Mouse (Mus musculus) neutrophil, adult 5-6 weeks (primary cell): ENCODE measurements at regions not wholly inside any gene's neighbourhood (a gene's known extent, or its start where the extent isn't known, plus 50 kb on each side); places are given as distances from the start of the nearest gene placed in this dataset.
A peak's percentile ranks its signal among the peaks of the same experiment; 100 is the strongest.

Source experiments
- ATAC-seq: fragments of 151-379, 151-347 bp; 2 replicates; pipeline ENCODE4 v1.8.0; 2017; ENCODE audit warnings: mild to moderate bottlenecking, moderate TSS enrichment; ENCODE audit not compliant: insufficient number of reproducible peaks, poor library complexity, low FRiP score, severe bottlenecking; ENCODE audit errors: extremely low read depth

DNA sequence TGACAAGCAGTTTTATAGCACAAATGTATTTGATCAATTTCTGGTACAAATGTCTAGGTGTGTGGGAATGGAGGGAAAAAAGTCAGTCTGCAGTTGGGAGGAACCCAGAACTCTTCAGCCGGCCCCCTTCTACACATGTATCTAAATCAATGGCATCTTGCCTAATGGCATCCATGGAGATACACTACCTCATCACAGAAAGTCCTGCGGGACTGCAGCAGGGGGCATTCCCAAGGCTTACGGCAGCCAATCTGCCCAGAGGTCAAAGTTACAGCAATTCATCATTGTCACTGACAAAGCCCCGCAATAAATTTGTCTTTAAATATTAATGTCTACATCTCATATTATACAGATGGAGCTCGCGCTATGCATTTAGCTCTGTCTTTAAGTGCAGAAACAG lies 135.7 kb upstream of the Arhgap5 start:
- ATAC-seq = no peak

DNA sequence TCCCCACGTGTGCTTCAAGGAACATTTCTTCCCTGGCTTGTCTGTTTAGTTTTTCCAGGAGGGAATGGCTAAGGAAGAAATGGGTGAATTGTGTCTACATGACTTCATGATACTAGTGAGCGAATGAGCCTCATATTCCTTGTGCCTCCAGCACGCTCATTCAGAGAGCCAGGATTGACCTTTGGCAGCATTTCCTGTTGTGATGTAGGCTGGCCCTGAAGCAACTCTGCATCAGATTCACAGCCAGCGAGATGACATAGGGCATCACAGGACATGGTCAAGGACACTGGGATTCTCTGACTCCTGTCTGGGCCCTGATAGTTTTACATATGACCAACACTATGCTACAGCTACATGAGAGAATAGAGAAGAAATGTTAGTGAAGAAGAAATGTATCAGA lies 135.3 kb upstream of the Arhgap5 start:
- ATAC-seq = no peak

DNA sequence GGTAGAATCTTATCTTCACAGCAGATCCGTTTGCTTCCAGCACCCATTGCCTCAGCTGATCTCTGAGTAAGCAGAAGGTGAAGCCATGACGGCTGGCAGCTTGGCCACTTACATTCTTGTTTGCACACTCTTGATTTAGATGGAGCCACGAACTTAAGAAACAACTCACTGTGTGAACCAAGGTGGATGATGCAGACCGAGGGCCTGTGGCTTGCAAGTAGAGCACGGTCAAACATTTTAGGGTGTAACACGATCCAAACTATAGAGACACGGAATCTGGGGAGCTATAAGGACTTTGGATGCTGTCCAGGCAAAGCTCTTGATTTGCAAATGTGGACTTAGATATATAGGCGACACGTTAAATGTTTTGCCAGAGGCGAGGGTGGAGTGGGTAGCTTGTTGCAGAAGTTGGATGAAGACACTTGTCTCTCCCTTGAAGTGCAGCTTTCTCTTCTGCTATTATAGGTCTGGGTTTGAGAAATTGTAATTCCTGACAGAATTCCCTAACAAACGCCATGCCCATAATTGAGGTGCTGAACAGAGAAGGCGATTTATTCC lies 133.5 kb upstream of the Arhgap5 start:
- no peak for ATAC-seq

DNA sequence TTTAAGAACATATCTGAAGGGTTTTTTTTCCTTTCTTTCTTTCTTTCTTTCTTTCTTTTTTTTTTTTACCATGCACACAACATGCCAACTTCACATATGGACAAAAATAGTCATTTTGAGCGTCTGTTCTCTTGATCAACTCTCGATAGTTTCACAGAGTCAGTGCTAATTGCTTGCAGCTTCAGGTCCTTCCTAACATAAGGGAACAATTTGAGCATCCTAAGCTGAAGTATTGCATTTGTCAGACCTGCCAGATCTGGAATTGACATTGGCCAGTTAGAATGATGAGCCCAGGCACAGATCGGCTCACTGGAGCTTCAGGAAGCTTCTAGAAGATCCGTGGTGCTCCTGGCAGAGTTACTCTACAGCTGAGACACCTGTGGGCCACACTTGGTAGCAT lies 128.7 kb upstream of the Arhgap5 start:
- ATAC-seq = no peak

DNA sequence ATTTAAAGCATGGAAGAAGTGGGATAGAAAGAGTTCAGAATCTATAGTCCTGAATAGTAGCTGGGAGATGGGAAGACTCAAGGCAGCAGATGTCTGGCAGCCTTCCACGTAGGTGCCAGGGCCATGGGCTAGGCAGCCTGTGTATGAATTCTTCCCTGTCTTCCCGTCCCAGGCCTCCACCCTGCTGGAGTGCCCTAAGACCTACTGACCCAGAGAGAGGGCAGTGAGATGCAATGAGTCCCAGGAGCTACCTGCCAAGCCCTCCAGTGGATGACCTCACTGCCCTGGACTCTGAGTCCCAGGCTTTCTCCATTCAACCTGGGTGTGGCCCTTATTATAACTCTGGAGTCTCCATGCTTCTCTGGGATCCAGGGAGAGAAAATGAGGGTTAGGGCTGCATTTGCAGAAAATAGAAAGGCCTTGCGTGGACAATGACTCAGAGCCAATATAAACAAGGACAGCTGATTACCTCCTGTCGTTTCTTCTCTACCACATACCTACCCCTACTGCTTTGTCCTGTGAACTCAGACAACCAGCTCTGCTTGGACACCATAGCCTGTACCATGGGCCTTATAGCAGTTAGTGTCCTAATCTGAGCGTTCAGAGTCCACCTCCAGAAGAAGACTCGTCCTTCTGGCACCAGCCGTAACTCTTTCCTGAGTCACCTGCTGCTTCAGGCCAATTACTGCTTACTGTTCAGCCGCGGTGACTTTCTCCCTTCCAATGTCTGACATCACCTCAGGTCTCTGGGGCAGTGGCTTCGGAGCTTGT lies 126.9 kb upstream of the Arhgap5 start:
- no peak for ATAC-seq

DNA sequence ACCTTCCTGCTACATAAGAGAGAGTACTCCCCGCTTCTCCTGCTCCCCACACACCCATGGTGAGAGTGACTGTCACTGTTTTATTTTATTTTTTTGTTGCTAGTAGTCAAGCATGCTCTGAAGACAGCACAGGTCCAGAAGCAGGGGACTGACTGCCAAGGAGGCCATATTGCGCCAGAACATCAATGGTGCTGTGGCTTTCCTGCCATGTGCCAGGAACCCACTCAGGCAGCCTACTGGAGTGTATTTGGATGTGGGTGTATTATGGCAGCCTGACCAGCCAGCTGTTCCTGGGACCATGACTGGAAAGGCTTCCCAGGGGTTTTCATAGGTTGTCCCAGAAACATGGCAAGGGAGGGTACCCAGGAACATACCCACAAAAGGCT lies 126.3 kb upstream of the Arhgap5 start:
- ATAC-seq = no peak

DNA sequence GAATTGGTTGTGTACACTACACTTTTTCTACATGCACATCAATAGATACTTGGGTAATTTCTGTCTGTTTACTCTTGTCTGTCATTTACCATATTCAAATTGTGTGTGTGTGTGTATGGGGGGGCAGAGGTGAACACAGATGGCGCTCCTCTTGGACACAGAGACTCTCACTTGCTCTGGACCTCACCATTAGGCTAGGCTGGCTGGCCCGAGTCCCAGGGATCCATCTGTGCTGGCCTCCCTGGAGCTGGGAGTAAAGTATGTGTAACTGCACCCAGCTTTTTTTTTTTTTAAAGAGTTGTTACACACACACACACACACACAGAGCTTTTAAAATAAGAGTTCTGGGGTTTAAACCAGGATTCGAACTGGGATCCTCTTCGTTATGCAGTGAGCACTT lies 124.5 kb upstream of the Arhgap5 start:
- ATAC-seq = no peak

DNA sequence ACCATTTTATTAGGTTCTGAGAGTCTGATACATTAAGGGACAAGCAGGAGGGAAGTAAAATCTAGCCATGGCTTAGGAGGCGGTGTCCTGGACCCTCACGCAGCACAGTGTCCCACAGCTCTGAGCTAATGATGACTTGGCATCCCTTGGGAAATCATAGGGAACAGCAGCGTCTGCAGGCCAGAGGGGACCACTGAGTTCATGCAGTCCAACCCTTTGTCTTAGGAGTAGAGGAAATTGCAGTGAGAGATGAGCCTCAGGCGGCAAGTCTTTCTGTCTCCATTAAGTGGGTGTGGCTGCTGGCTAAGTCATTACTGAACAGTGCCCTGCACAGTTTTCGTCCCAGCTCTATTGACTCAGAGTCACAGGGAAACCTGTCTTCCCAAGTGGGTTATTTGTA lies 123.8 kb upstream of the Arhgap5 start:
- no peak for ATAC-seq

DNA sequence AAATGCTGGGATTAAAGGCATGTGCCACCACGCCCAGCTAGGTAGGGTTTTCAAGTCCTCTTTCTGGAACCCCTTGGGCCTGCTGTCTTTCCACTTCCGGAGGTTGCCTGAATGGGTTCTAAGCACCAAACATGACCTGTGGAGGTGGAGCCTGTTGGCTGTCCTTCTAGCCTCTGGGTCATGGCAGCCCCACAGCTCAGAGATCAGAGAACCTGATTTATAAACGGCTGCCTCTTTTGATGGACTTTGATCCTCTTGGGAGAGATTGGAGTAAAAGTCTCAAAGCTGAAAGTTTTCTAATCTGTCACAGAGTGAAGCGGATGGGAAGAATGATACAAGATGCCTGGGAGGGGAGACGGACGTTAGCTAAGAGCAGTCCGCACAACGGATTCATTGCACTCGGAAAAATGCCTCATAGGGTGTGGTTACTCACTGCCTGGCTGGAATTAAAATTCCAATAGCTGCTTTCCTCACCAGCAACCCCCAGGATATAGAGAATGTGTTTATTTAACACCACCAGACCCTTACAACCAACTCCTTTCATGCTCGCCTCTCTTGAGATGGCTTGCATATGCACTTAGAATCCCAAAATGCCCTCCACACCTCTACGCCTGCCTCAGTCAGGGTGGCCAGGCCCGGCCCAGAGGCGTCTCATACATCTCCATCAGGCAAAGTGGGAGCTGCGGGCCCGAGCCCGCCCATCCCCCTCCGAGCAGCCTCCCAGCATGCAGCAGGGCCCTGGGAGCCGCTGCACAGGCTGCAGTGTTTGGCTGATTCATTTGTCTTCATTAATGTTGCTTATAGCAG lies 122.4 kb upstream of the Arhgap5 start:
- ATAC-seq = no peak

DNA sequence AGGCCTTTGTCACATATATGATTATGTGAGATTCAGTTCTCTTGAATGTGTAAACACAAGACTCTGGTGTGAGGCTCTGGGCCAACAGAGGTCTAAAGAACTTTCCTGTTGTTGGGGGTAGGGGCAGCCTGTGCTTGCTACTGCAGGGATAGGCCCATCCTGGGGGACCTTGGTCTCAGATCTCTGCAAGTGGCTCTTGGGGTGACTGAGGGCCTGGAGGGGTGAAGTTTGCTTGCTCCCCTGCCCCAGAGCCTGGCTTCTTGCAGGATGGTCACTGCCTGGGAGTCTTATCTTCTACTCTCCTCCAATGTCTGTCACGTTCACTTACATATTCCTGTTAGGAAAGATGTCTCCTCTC lies 121.8 kb upstream of the Arhgap5 start:
- ATAC-seq = no peak

DNA sequence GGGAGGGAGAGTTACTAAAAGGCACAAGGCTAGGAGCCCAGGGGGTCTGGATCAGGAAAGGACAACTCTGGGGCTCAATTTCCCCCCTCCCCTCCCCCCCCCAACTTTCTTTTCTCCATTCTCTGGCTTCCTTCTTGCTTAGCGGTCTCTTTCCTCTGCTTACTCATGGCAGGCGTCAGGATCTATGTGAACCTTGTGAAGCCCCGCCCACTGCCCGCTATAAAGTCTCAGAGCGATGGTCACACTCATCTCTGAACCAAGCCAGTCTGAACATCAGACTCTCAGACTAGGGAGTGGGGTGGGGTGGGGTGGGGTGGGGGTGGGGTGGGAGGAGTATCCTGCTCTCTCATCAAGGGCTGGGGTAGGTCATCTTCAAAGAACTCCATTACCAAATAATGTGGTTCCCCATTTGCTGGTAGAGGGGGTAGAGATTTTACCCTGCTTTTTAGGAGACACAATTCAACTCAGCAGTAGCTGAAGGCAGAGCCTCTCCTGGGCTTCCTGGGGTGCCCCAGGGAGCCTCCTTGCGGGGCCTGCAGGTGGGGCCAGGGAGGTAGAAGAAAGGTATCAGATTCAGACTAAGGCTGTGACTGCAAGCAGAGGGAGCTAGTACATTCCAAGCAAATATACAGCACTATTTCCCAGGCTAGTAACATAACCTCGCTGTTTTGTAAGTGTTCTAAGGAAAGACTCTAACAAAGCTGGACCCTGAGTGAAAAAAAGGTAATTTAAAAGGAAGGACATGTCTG lies 120.8 kb upstream of the Arhgap5 start:
- peak; percentile 79 for ATAC-seq

DNA sequence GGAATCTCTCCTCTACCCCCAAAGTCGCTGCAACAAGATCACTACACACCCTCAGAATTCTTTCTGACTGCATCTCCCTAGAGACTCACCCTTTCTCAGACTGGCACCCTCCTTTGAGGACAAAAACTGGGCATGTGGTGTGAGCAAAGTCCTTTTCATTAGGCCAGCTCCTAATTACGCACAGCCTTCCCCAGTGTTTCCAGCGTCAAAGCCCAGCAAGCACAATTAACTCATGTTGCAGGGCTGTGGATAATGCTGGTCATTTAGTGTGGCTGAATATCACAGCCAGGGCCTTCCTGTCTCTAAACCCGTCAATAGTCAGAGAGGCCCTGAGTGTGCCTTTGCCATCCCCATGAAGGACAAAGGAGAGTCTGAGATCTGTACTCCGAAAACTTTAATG lies 114.2 kb upstream of the Arhgap5 start:
- no peak for ATAC-seq

DNA sequence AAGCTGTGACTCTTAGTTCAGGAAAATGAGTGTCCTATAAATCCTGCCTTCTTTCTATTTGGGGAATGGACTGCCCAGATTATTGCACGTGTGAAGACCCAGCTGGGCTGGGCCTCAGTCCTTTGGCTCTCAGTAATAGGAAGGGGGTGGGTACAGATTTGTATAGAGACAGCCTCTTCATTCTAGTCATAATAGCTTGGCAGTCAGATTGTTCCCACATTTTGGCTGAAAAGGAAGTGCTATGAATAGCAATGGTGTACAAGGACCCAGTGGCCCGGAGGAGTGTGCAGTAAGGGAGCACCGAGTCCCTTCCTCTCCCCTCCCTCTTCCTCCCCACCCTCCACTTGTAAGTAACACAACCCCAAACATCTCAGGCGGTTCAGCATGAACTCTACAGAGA lies 113.5 kb upstream of the Arhgap5 start:
- ATAC-seq = no peak

DNA sequence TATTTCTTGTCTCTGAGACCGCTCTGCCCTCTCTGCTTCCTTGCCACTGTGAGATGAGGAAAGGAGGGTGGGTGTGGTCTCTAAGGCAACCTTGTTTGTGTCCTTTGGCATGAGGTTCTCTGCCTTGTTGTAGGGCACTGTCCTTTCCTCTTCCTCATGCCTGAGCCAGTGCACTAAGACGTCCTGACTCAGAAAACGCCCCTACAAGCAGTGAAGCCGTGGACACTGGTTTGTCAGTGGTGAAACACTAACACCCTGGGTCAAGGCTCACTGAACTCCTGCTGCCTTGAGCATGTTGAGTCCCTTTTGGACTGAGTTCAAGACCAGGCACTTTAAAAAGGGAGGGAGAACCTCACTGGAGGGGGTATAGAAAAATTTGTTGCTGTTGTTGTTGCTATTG lies 111.1 kb upstream of the Arhgap5 start:
- no peak for ATAC-seq

DNA sequence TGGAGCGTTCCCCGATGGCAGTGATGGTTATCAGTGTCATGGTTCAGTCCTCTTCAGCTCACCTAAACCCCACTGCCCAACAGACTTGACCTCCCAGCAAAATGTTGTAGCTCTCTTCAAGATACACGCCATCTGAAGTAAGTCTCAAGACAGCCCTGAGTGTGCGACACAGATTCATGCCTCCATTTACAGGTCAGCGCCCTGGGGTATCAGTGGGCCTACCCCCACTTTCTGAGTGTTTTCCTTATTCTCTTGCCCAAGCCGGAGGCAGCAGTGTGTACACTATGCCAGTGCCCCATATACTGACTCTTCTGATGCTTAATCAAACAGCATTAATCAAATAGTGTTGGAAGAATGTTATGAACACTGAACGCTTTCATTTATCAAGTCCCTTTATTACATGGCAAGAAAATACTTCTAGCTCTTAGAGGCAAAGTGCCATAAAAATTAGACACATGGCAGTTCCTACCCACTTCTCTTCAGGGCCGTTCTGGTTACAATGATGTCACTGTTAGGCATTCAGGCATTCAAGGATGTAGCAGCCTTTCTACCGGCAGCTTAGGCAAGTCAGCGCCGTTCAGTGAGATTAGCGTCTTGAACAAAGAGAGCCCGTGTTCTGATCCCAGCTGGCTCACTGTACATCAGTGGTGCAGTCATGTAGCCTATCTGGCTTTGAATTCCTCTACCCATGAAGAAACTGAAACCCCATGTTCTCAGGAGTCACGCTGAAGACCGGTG lies 109.6 kb upstream of the Arhgap5 start:
- no peak for ATAC-seq

DNA sequence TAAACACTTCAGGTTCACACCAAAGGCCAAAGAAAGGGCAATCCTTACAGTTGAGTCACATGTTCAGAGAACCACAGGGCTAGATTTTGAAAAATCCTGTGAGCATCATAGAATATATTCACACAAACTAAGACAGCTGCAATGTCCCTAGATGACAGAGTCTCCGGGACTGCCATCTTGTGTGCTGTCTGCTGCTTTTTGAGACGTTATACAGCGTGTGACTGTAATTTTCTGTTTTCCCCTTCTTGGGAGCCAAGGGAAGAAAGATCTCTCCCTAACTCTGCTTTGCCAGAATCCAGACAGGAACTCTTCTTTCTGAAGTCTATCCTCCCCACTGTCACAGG lies 109.1 kb upstream of the Arhgap5 start:
- ATAC-seq = no peak

DNA sequence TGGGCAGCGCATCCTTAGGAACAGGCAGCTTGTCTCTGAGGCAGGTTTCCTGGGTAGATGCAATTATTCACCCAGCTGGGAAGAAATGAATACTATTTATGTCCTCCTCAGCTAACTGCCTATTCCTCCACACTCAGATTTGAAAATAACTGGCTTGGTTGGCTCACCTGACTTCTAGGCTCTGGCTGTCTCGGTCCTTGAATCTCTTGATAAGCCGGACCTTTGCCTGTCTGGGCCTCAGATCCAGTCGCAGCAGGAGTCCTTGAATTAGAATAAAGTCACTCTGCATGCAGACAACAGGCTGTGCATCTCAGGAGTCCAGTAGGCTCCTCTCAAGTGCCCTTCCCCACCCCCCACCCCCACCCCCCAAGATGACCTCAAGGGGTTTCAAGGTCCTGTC lies 108.7 kb upstream of the Arhgap5 start:
- ATAC-seq = no peak

DNA sequence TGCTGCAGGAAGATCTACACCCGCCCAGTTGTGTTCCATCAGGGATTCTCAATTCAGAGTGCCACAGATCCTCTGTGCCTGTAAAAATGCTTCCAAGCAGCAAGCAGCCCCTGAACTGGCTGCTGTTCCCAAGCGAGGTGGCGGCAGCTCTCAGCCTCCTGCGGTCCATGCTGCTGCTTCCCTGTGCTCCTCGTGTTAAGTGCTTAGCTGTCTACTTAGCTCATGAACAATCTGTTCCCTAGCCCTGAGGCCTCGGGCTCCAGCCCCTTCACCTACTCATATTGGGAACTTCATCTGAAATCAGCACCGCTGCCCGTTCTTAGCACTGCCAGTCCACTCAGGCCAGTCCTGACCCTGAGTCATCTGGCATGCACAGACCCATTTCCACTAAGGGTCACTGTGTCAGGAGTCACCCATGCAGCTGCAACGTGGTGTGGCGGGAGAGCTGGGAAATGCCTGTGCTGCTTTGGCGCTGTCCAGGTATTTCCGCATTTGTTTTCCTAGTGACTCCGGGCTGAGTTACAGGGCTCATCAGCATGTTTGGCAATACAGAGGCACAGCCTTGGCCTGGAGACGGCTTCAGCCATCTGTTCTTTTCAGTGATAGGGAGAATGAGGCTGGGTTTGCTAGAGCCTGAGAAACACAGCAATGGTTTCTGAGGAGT lies 107.5 kb upstream of the Arhgap5 start:
- no peak for ATAC-seq
